Mouse (Mus musculus) stomach, embryonic 14.5 days (tissue): ENCODE results near the gene Ftcd. TPM values are rescaled to one million over a fixed set of nuclear protein-coding genes. Genes with fewer than 3 reads are reported as not detected.

ENCODE experiments used
- ATAC-seq: fragments of 200-750 bp; cut with Nextera tagmentation; 2 replicates; pipeline ENCODE4 v1.8.0; 2017; ENCODE audit warnings: low read depth, moderate TSS enrichment; ENCODE audit not compliant: insufficient number of reproducible peaks, insufficient read depth, low FRiP score
- H3K27ac ChIP-seq: fragments of 300-500 bp; sonication (generic); 2 replicates; pipeline ENCODE4 v1.5.1; 2014; ENCODE audit warnings: mild to moderate bottlenecking, low read length, moderate library complexity, mixed read lengths
- H3K27me3 ChIP-seq: fragments of 300-500 bp; sonication (generic); 2 replicates; pipeline ENCODE4 v1.6.1; 2014; ENCODE audit warnings: low read length, control low read depth, mixed read lengths; ENCODE audit not compliant: control insufficient read depth, insufficient read depth
- H3K36me3 ChIP-seq: fragments of 300-500 bp; sonication (generic); 2 replicates; pipeline ENCODE4 v1.6.1; 2014; ENCODE audit warnings: mild to moderate bottlenecking, control low read depth, low read length, moderate library complexity, mixed read lengths; ENCODE audit not compliant: control insufficient read depth, insufficient read depth
- H3K4me1 ChIP-seq: fragments of 300-500 bp; sonication (generic); 2 replicates; pipeline ENCODE4 v1.6.1; 2014; ENCODE audit warnings: low read length, control low read depth, mixed read lengths; ENCODE audit not compliant: control insufficient read depth, insufficient read depth
- H3K4me2 ChIP-seq: fragments of 300-500 bp; sonication (generic); replicated peaks from 2 replicates; pipeline ENCODE4 v1.6.1; 2014; ENCODE audit warnings: low read depth, low read length, control low read depth
- H3K4me3 ChIP-seq: fragments of 300-500 bp; sonication (generic); 2 replicates; pipeline ENCODE4 v1.5.1; 2014; ENCODE audit warnings: low read depth, low read length, control low read depth
- H3K9ac ChIP-seq: fragments of 300-500 bp; sonication (generic); replicated peaks from 2 replicates; pipeline ENCODE4 v1.6.1; 2014; ENCODE audit warnings: low read depth, mild to moderate bottlenecking, control low read depth, low read length, moderate library complexity, mixed read lengths
- H3K9me3 ChIP-seq: fragments of 300-500 bp; sonication (generic); 2 replicates; pipeline ENCODE4 v1.6.1; 2016; ENCODE audit warnings: low read depth, low read length, control low read depth; ENCODE audit not compliant: control insufficient read depth
- WGBS: fragments of 180-500 bp; shearing (Covaris S2); extraction: QIAGEN DNeasy Blood & Tissue Kit; methylation state at CpG from one replicate; pipeline ENCODE4 v1.1.7; 2014; 5-methylcytosine and 5-hydroxymethylcytosine counted together
- polyA plus RNA-seq: library from polyadenylated mRNA; unstranded; fragments of >200 nt; fragmentation: Nextera tagmentation; extraction: Ambion mirVana; gene quantifications from 2 replicates; pipeline ENCODE4 v1.2.1, GENCODE M21; 2014

Gene Ftcd
- polyA plus RNA-seq, 1 experiment from 2014 or later: not detected

- Histone ChIP-seq H3K27me3 (no peaks in the 10 kb centered on the region), H3K36me3 (peaks cover 75% of the 10 kb centered on the region), H3K4me1 (no peaks in the 10 kb centered on the region), H3K4me2 (no peak overlapping the region), H3K9ac (no peak overlapping the region), H3K4me3 (no peak overlapping the region), H3K9me3 (no peaks in the 10 kb centered on the region), H3K27ac (no peak overlapping the region)
- no peak for ATAC-seq
- 93% methylated on average over 8 of the region's 8 CpGs for WGBS
These were observed 28.9 kb upstream of the Ftcd start for GRCm38 (mm10) chr10:76546566-76546965.

GRCm38 (mm10) chr10:76548218-76548617 is 27.2 kb upstream of the Ftcd start:
- Histone ChIP-seq H3K27me3 (no peaks in the 10 kb centered on the region), H3K36me3 (peaks cover 78% of the 10 kb centered on the region), H3K9ac (no peak overlapping the region), H3K9me3 (no peaks in the 10 kb centered on the region), H3K27ac (no peak overlapping the region), H3K4me1 (no peaks in the 10 kb centered on the region), H3K4me3 (no peak overlapping the region), H3K4me2 (no peak overlapping the region)
- 91% methylated on average over 8 of the region's 8 CpGs for WGBS
- no peak for ATAC-seq

GRCm38 (mm10) chr10:76550458-76550857 is 25.0 kb upstream of the Ftcd start:
- H3K4me2 ChIP-seq: no peak overlapping the region
- peaks cover 68% of the 10 kb centered on the region for H3K36me3 ChIP-seq
- WGBS: 83% methylated on average over 5 of the region's 5 CpGs
- H3K9ac ChIP-seq: no peak overlapping the region
- H3K27me3 ChIP-seq: no peaks in the 10 kb centered on the region
- no peak for ATAC-seq
- H3K9me3 ChIP-seq: no peaks in the 10 kb centered on the region
- H3K4me3 ChIP-seq: no peak overlapping the region
- no peaks in the 10 kb centered on the region for H3K4me1 ChIP-seq
- no peak overlapping the region for H3K27ac ChIP-seq

- Histone ChIP-seq H3K9me3 (no peaks in the 10 kb centered on the region), H3K36me3 (peaks cover 59% of the 10 kb centered on the region), H3K27me3 (no peaks in the 10 kb centered on the region), H3K9ac (no peak overlapping the region), H3K4me2 (no peak overlapping the region), H3K27ac (no peak overlapping the region), H3K4me3 (no peak overlapping the region), H3K4me1 (no peaks in the 10 kb centered on the region)
- 67% methylated on average over 3 of the region's 3 CpGs for WGBS
- ATAC-seq: no peak
These were observed 23.9 kb upstream of the Ftcd start for GRCm38 (mm10) chr10:76551556-76551955.

GRCm38 (mm10) chr10:76554061-76554460 is 21.4 kb upstream of the Ftcd start:
- H3K27ac ChIP-seq: no peak overlapping the region
- no peak overlapping the region for H3K4me2 ChIP-seq
- ATAC-seq: no peak
- H3K9ac ChIP-seq: no peak overlapping the region
- 92% methylated on average over 5 of the region's 5 CpGs for whole genome bisulfite sequencing
- H3K4me1 ChIP-seq: no peaks in the 10 kb centered on the region
- peaks cover 44% of the 10 kb centered on the region for H3K36me3 ChIP-seq
- no peak overlapping the region for H3K4me3 ChIP-seq
- no peaks in the 10 kb centered on the region for H3K27me3 ChIP-seq
- H3K9me3 ChIP-seq: no peaks in the 10 kb centered on the region

GRCm38 (mm10) chr10:76561972-76562371 is 13.5 kb upstream of the Ftcd start, which contains the start of gene Spatc1l:
Spatc1l (plus strand) TSS chr10:76562272.
- Histone ChIP-seq H3K9ac (no peak within 1 kb of the TSS), H3K27me3 (no peaks in the 10 kb centered on the region), H3K4me2 (no peak within 1 kb of the TSS), H3K9me3 (no peaks in the 10 kb centered on the region), H3K36me3 (no peaks in the 10 kb centered on the region), H3K4me1 (no peaks in the 10 kb centered on the region), H3K27ac (no peak within 1 kb of the TSS), H3K4me3 (no peak within 1 kb of the TSS)
- WGBS: 92% methylated on average over 10 of the region's 10 CpGs
- no peak for ATAC-seq

- WGBS: 88% methylated on average over 22 of the region's 22 CpGs
- H3K27ac ChIP-seq: no peak overlapping the region
- H3K4me1 ChIP-seq: no peaks in the 10 kb centered on the region
- no peaks in the 10 kb centered on the region for H3K27me3 ChIP-seq
- no peak overlapping the region for H3K9ac ChIP-seq
- H3K9me3 ChIP-seq: no peaks in the 10 kb centered on the region
- H3K36me3 ChIP-seq: no peaks in the 10 kb centered on the region
- no peak overlapping the region for H3K4me3 ChIP-seq
- H3K4me2 ChIP-seq: no peak overlapping the region
- no peak for ATAC-seq
These were observed 5.3 kb upstream of the Ftcd start for GRCm38 (mm10) chr10:76569996-76570685.

GRCm38 (mm10) chr10:76571070-76571469 is 4.4 kb upstream of the Ftcd start:
- Histone ChIP-seq H3K36me3 (no peaks in the 10 kb centered on the region), H3K27me3 (no peaks in the 10 kb centered on the region), H3K4me3 (no peak overlapping the region), H3K27ac (no peak overlapping the region), H3K4me2 (no peak overlapping the region), H3K4me1 (no peaks in the 10 kb centered on the region), H3K9me3 (no peaks in the 10 kb centered on the region), H3K9ac (no peak overlapping the region)
- WGBS: 56% methylated on average over 2 of the region's 2 CpGs
- no peak for ATAC-seq

GRCm38 (mm10) chr10:76572151-76572550 is 3.3 kb upstream of the Ftcd start:
- Histone ChIP-seq H3K9ac (no peak overlapping the region), H3K36me3 (no peaks in the 10 kb centered on the region), H3K4me3 (no peak overlapping the region), H3K4me2 (no peak overlapping the region), H3K4me1 (no peaks in the 10 kb centered on the region), H3K9me3 (no peaks in the 10 kb centered on the region), H3K27me3 (no peaks in the 10 kb centered on the region), H3K27ac (no peak overlapping the region)
- 82% methylated on average over 3 of the region's 3 CpGs for WGBS
- ATAC-seq: no peak
